Mouse (Mus musculus) olfactory bulb, adult 2 months (tissue): ENCODE measurements around the gene Lamb1. TPM values are rescaled to one million over a fixed set of nuclear protein-coding genes. Genes with fewer than 3 reads are reported as not detected.
A peak's percentile ranks its signal among the peaks of the same experiment; 100 is the strongest.

Experiments used
- H3K27ac ChIP-seq: fragments of 200-500 bp; 2 replicates; pipeline ENCODE4 v1.5.1; 2012; ENCODE audit warnings: low read depth, low read length; ENCODE audit not compliant: insufficient read depth
- H3K4me1 ChIP-seq: fragments of 200-500 bp; 2 replicates; pipeline ENCODE4 v1.6.1; 2012; ENCODE audit warnings: low read length; ENCODE audit not compliant: control insufficient read depth, insufficient read depth
- H3K4me3 ChIP-seq: fragments of 200-500 bp; 2 replicates; pipeline ENCODE4 v1.5.1; 2012; ENCODE audit warnings: mild to moderate bottlenecking, low read depth, low read length, moderate library complexity; ENCODE audit not compliant: insufficient read depth
- CTCF ChIP-seq: fragments of 200-500 bp; IDR thresholded peaks from 2 replicates; pipeline ENCODE4 v1.5.1; 2012; ENCODE audit warnings: low read depth, mild to moderate bottlenecking, low read length, moderate library complexity; ENCODE audit not compliant: insufficient read depth
- POLR2A ChIP-seq: fragments of 200-500 bp; IDR thresholded peaks from 2 replicates; pipeline ENCODE4 v1.6.1; 2012; ENCODE audit warnings: mild to moderate bottlenecking, low read depth, low read length, moderate library complexity; ENCODE audit not compliant: insufficient read depth
- whole genome bisulfite sequencing: fragments of 180-500 bp; shearing (Covaris S2); methylation state at CpG from one replicate; pipeline ENCODE4 v1.1.7; 2018; 5-methylcytosine and 5-hydroxymethylcytosine counted together
- polyA plus RNA-seq: library from polyadenylated mRNA; stranded (reverse); fragments of >200 nt; gene quantifications from 2 replicates; pipeline ENCODE4 v1.2.4, GENCODE M21; 2012; ENCODE audit warnings: low replicate concordance; ENCODE audit not compliant: missing spikeins, insufficient read depth, insufficient read length

The Lamb1 gene
- polyA plus RNA-seq, 1 experiment, result not detected

DNA sequence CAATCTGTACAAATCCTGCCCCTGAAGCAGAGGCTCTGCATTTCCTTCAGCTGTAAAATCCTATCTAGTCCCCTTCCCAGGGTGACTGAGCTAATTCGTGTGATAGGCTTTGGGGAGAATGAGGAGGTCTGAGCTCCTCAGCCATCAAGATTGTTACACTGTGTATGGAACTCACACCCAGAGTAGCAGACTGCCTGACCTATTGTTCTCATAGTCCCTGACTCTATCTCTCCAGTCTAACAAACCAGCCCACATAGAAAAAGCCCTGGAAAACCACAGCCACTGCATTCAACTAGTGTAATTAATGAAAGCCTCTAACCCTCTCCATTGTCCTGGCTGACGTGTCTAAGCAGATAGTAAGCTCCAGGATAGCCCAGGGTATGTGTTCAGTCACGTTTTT, 18.4 kb upstream of the Lamb1 start:
- Histone ChIP-seq H3K4me1 (no peaks in the 10 kb centered on the region), H3K27ac (no peak overlapping the region), H3K4me3 (no peak overlapping the region)
- 57% methylated on average over 3 of the region's 3 CpGs for WGBS
- TF ChIP-seq POLR2A, result no peak
- TF ChIP-seq CTCF, result no peak

DNA sequence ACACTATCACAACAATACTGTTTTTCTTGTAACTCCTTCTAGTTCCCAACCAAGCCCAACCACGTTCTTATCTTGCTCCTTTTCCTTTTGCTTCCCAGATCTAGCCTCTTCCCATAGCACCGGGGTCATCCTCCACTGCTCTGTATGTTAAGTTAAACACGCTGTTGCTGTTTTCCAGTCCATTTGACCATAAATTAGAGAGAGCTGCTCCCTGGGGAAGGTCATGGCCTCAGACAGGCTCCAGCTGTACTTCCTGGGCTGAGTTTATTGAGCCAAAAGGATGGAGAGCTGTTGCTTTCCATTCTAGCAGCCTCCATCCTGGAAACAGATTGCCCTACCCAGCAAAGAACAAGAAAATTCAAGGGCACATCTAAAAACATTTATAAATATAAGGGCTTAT, 16.9 kb upstream of the Lamb1 start:
- Histone ChIP-seq H3K4me1 (no peaks in the 10 kb centered on the region), H3K4me3 (no peak overlapping the region), H3K27ac (no peak overlapping the region)
- TF ChIP-seq CTCF (no peak), POLR2A (no peak)
- WGBS, result 72% methylated on average over 3 of the region's 3 CpGs

DNA sequence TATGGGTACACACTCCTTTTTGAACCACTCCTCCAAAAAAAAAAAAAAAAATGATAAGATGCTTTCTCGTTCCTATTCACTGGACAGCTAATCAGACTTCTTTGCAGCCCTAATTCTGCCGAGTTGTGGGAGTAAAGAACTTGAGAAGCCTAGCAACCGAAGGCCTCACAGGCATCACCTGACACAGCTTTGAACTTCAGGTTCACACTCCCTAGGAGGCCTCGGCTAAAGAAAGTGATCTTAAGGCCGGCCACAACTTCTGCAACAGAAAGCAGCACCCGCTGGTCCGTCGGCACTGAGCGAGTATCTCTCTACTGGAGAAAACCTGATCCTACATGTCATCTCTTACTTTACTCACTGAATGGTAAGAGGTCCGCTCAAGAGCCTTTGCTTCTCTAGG, 16.4 kb upstream of the Lamb1 start:
- Histone ChIP-seq H3K4me3 (no peak overlapping the region), H3K4me1 (no peaks in the 10 kb centered on the region), H3K27ac (no peak overlapping the region)
- 70% methylated on average over 10 of the region's 10 CpGs for WGBS
- TF ChIP-seq CTCF (no peak), POLR2A (no peak)

DNA sequence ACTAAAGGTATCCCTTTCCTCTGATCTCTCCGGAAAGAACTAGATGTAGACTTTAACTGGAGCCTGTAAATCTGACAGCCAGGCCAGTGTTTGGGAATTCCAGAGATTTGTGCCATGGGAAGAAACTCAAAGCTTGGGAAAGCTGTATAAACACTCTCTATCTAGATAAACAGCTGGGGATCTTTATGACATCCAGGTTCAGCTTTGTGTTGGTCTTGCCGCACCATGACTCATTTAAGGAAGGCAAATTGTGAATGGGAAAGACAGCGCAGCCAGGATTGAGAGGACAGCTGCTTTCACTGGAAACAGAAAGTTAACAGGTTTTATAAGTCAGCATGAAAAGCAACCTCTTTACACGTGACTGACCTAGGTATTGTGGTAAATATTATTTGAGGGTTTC, 12.8 kb upstream of the Lamb1 start:
- no peaks in the 10 kb centered on the region for H3K4me1 ChIP-seq
- no peak overlapping the region for H3K27ac ChIP-seq
- TF ChIP-seq POLR2A (no peak), CTCF (no peak)
- 80% methylated on average over 4 of the region's 4 CpGs for WGBS
- no peak overlapping the region for H3K4me3 ChIP-seq

DNA sequence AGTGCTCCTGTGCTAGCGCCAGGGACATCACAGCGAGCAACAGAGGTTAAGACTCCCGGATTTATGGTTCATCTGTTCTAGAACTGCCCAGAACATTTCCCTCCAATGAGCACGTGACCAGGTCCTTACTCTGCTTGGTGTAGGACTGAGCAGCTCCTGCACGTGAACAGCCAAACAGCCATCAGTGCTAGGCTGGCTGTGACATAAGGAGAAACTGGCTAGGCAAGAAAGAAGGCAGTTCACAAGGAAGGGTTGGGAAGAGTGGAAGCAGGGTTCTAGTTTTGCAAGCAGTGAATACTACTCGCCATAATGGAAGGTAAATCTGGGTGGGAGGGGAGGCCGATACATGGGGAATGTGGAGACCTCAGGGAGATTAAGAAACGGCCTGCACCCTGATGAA, 10.1 kb upstream of the Lamb1 start:
- Histone ChIP-seq H3K27ac (no peak overlapping the region), H3K4me3 (no peak overlapping the region), H3K4me1 (no peaks in the 10 kb centered on the region)
- 93% methylated on average over 8 of the region's 8 CpGs for WGBS
- TF ChIP-seq CTCF (no peak), POLR2A (no peak)

DNA sequence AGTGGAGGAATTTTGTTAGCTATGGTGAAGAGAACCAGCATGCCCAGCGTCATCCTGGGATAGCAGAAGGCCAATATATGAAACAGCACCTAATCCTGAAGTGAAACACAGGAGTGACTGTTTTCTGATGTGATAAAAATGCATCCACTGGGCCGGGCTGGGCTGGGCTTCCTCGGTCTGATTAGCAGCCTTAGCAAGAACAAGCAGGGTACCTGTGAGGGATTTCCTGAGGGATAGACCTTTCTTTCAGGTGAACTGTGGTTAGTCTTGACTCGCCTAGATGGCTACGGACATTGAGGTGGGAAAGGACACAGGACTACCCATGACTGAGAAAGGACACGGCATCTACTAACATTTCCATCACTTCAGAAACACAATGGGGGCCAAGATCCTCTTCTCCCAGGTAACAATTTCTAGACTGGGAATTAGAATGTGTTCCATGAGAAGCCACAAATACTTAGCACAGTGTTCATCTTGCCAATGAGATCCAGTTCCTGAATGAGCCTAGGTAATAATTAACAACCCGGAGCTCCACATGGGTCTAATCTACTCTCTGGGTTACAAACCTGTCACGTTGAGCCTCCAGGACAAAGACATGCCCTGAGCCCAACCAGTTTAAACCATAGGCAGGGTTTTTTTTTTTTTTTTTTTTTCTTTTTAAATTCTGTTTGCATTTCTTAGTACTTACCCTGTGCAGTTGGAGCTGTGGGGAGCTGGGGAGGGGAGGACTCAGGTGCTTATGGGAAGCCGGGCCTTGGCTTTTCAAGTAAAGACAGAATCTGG, 8.7 kb upstream of the Lamb1 start:
- TF ChIP-seq POLR2A (no peak), CTCF (no peak)
- WGBS, result 84% methylated on average over 9 of the region's 9 CpGs
- H3K4me1 ChIP-seq, result no peaks in the 10 kb centered on the region
- no peak overlapping the region for H3K4me3 ChIP-seq
- no peak overlapping the region for H3K27ac ChIP-seq

DNA sequence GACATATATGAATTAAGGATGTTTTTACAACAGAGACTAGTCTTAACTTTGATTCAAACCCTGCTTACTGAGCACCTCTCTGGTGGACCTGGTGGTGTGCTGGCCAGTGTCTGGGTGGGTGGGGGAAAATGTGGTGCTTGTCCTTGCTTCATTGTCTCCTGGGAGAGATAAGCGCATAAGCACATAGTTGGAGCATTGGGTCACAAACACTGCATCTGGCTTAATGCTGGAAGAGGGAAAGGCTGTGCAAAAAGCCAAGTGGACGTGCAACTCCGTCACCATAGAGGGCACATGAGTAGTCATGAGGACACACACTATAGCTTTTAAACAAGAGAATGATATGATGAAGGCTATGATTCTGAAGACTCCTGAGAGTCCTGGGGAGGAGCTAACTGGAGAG, 3.2 kb upstream of the Lamb1 start:
- Histone ChIP-seq H3K4me3 (no peak overlapping the region), H3K4me1 (peaks cover 19% of the 10 kb centered on the region), H3K27ac (no peak overlapping the region)
- TF ChIP-seq CTCF, result no peak
- TF ChIP-seq POLR2A, result no peak
- WGBS, result 96% methylated on average over 3 of the region's 3 CpGs

DNA sequence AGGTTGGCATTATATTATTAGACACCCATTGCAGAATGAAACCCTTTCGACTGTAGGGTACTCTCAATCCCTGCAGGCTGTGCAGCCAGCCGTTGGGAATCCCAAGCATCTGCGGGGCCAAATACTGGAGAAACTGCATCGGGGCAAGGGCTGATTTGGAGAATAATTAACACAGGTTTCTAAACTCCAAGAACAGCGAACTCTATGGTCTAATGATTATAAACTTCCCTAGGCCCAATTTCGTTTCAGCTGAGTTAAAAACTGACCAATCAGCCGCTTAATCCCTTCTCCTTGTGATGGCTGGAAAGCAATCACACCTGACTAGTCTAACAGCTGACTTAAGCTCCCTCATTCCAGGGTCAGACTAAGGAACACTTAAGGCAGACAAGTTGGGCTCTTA, 1.1 kb upstream of the Lamb1 start:
- 65% methylated on average over 7 of the region's 7 CpGs for WGBS
- TF ChIP-seq POLR2A, result no peak
- no peak for TF ChIP-seq CTCF

DNA sequence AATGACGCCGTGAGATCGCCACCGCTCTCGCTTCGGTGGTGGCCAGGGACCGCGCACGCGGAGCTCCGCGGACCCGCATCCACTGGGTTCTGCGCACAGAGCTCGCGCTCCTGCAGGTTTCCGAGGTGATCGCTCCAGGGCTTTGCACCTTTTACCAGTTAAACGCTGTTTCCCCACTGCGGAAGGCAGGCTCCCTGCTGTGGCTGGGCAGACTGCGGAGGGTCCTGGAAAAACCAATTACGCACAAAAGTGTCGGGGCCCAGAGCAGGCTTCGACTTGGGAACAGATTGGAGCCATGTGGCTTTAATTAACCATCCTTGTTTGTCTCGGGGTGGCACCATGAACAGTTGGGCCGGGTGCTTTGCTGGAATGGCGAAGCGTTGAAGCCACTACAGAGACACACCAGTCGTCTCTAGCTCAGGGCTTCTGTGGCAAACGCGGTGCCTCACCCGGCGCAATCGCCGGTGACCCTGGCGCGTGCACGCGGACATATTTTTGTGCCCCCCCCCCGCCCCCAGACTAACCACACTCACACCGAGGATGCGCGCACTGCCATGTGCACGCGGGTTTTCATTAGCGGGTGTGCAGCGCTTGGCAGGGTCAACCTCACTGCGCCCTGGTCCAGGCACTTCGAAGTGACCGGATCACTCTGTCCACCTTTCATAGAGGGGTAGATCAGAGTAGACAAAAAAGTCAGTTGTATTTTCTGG, 843 bp downstream of the Lamb1 start:
- H3K4me3 ChIP-seq, result peak overlapping the region; percentile 44
- H3K4me1 ChIP-seq, result peaks cover 19% of the 10 kb centered on the region
- no peak for TF ChIP-seq POLR2A
- TF ChIP-seq CTCF, result no peak
- WGBS, result under 1% methylated on average over 50 of the region's 50 CpGs
- H3K27ac ChIP-seq, result no peak overlapping the region

More for the DNA sequence above, 1.1 kb upstream of the Lamb1 start:
- Histone ChIP-seq H3K4me3 (no peak overlapping the region), H3K27ac (no peak overlapping the region), H3K4me1 (peaks cover 19% of the 10 kb centered on the region)

DNA sequence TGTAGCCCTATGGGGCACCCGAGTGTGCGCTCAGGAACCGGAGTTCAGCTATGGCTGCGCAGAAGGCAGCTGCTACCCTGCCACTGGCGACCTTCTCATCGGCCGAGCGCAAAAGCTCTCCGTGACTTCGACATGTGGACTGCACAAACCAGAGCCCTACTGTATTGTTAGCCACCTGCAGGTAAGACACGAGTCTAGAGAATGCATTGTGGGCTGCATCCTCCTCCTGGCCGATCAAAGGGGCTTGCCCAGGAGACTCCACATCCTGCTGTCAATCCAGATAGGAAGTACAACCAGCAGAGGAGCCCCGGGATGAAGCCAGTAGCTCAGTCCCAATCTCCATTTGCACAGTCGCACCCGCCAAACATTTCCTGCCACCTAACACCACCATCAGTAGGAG, 1.7 kb downstream of the Lamb1 start:
- Histone ChIP-seq H3K4me3 (peak overlapping the region; percentile 23; the same call in 1 of the 2 replicates), H3K4me1 (peaks cover 19% of the 10 kb centered on the region), H3K27ac (no peak overlapping the region)
- 17% methylated on average over 15 of the region's 15 CpGs for WGBS
- TF ChIP-seq POLR2A, result no peak
